Mouse (Mus musculus) lung, postnatal 0 days (tissue): ENCODE data around the gene Zranb1. TPM values are rescaled to one million over a fixed set of nuclear protein-coding genes. Genes with fewer than 3 reads are reported as not detected.

ENCODE experiments used
- ATAC-seq: fragments of 200-750 bp; cut with Nextera tagmentation; 2 replicates; pipeline ENCODE4 v1.8.0; 2017; ENCODE audit warnings: moderate library complexity
- DNase-seq: peaks from one replicate; pipeline ENCODE4 v3.0.0-alpha.2; 2016; ENCODE audit warnings: low spot score
- H3K27ac ChIP-seq: fragments of 300-500 bp; sonication (generic); 2 replicates; pipeline ENCODE4 v1.5.1; 2014; ENCODE audit warnings: antibody characterized with exemption, mild to moderate bottlenecking, low read length, mixed read lengths
- H3K27me3 ChIP-seq: fragments of 300-500 bp; sonication (generic); replicated peaks from 2 replicates; pipeline ENCODE4 v1.6.1; 2014; ENCODE audit warnings: low read length, mixed read lengths; ENCODE audit not compliant: insufficient read depth
- H3K36me3 ChIP-seq: fragments of 300-500 bp; sonication (generic); 2 replicates; pipeline ENCODE4 v1.6.1; 2014; ENCODE audit warnings: low read length, mixed read lengths; ENCODE audit not compliant: insufficient read depth
- H3K4me1 ChIP-seq: fragments of 300-500 bp; sonication (generic); 2 replicates; pipeline ENCODE4 v1.6.1; 2014; ENCODE audit warnings: antibody characterized with exemption, low read depth, low read length, mixed read lengths; ENCODE audit not compliant: insufficient read depth
- H3K4me2 ChIP-seq: fragments of 300-500 bp; sonication (generic); replicated peaks from 2 replicates; pipeline ENCODE4 v1.6.1; 2014; ENCODE audit warnings: low read depth, mild to moderate bottlenecking, low read length, moderate library complexity, mixed read lengths
- H3K4me3 ChIP-seq: fragments of 300-500 bp; sonication (generic); 2 replicates; pipeline ENCODE4 v1.5.1; 2014; ENCODE audit warnings: low read depth, low read length
- H3K9ac ChIP-seq: fragments of 300-500 bp; sonication (generic); replicated peaks from 2 replicates; pipeline ENCODE4 v1.6.1; 2014; ENCODE audit warnings: low read depth, mild to moderate bottlenecking
- H3K9me3 ChIP-seq: fragments of 300-500 bp; sonication (generic); 2 replicates; pipeline ENCODE4 v1.6.1; 2016; ENCODE audit warnings: low read length, mixed read lengths
- CTCF ChIP-seq: IDR thresholded peaks from 2 replicates; pipeline ENCODE4 v1.5.1; 2016; ENCODE audit warnings: antibody characterized with exemption, mild to moderate bottlenecking
- EP300 ChIP-seq: IDR thresholded peaks from 2 replicates; pipeline ENCODE4 v1.6.1; 2016; ENCODE audit warnings: antibody characterized with exemption, mild to moderate bottlenecking, control low read depth
- WGBS: fragments of 180-500 bp; shearing (Covaris S2); extraction: QIAGEN DNeasy Blood & Tissue Kit; methylation state at CpG from one replicate; pipeline ENCODE4 v1.1.7; 2014; 5-methylcytosine and 5-hydroxymethylcytosine counted together
- polyA plus RNA-seq: library from polyadenylated mRNA; unstranded; fragments of >200 nt; fragmentation: Nextera tagmentation; extraction: Ambion mirVana; gene quantifications from 2 replicates; pipeline ENCODE4 v1.2.1, GENCODE M21; 2015

Gene Zranb1
- polyA plus RNA-seq, 1 experiment from 2014 or later: 13.5 TPM

- peaks cover 4% of the 10 kb centered on the region; the same call in 1 of the 2 replicates for H3K4me1 ChIP-seq
These were observed 3.8 kb downstream of the Zranb1 start for GRCm38 (mm10) chr7:132934743-132935142.

DNA sequence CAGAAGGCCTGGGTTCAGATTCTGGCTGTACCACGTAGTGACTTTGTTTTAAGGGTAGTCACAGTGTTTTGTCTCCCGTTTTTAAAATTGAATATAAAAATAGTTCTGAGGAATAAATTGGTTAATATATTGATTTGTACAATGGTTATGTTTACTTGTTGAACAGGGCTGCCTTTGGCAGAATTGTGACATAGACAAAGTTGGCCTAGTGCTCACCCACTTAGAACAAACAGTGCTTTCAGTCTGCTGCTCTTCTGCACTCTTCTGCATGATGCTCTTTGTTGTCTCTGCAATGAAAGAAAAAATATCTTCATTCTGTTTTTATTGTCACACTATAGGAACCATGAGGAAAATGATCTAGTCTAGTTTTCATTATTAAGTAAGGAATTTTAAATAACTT lies 8.2 kb downstream of the Zranb1 start:
- H3K9me3 ChIP-seq: no peaks in the 10 kb centered on the region
- no peaks in the 10 kb centered on the region for H3K27me3 ChIP-seq
- H3K36me3 ChIP-seq: no peaks in the 10 kb centered on the region
- TF ChIP-seq EP300 (no peak), CTCF (no peak)
- WGBS: 83% methylated on average over 2 of the region's 2 CpGs
- H3K4me3 ChIP-seq: no peak overlapping the region
- no peak for DNase-seq
- no peak overlapping the region for H3K4me2 ChIP-seq
- H3K9ac ChIP-seq: no peak overlapping the region
- no peak for ATAC-seq
- no peak overlapping the region for H3K27ac ChIP-seq
- no peaks in the 10 kb centered on the region; the same call in 1 of the 2 replicates for H3K4me1 ChIP-seq

More at GRCm38 (mm10) chr7:132934743-132935142, 3.8 kb downstream of the Zranb1 start:
- Histone ChIP-seq H3K27ac (no peak overlapping the region), H3K9me3 (no peaks in the 10 kb centered on the region), H3K4me3 (no peak overlapping the region), H3K27me3 (no peaks in the 10 kb centered on the region), H3K4me2 (no peak overlapping the region), H3K9ac (no peak overlapping the region), H3K36me3 (no peaks in the 10 kb centered on the region)
- ATAC-seq (no peak), DNase-seq (peak; percentile 21)
- TF ChIP-seq EP300 (no peak), CTCF (peak; percentile 52)

- Histone ChIP-seq H3K27ac (no peak overlapping the region), H3K27me3 (no peaks in the 10 kb centered on the region), H3K4me3 (no peak overlapping the region), H3K9me3 (no peaks in the 10 kb centered on the region), H3K9ac (no peak overlapping the region), H3K4me1 (no peaks in the 10 kb centered on the region; the same call in 1 of the 2 replicates), H3K4me2 (no peak overlapping the region), H3K36me3 (no peaks in the 10 kb centered on the region)
- no peak for TF ChIP-seq CTCF
- no peak for TF ChIP-seq EP300
- ATAC-seq (no peak), DNase-seq (no peak)
- 83% methylated on average over 2 of the region's 2 CpGs for WGBS
These were observed 9.6 kb downstream of the Zranb1 start for GRCm38 (mm10) chr7:132940569-132940968.

- Histone ChIP-seq H3K4me2 (no peak overlapping the region), H3K9me3 (no peaks in the 10 kb centered on the region), H3K27me3 (no peaks in the 10 kb centered on the region), H3K27ac (no peak overlapping the region), H3K4me3 (no peak overlapping the region), H3K9ac (no peak overlapping the region), H3K4me1 (peaks cover 12% of the 10 kb centered on the region), H3K36me3 (no peaks in the 10 kb centered on the region)
- 78% methylated on average over 4 of the region's 4 CpGs for WGBS
- ATAC-seq (no peak), DNase-seq (no peak)
- TF ChIP-seq EP300 (no peak), CTCF (no peak)
These were observed 19.0 kb downstream of the Zranb1 start for GRCm38 (mm10) chr7:132949968-132950367.

- Histone ChIP-seq H3K36me3 (no peaks in the 10 kb centered on the region), H3K27ac (no peak overlapping the region), H3K4me3 (no peak overlapping the region), H3K9me3 (no peaks in the 10 kb centered on the region), H3K4me1 (peaks cover 12% of the 10 kb centered on the region), H3K4me2 (no peak overlapping the region), H3K27me3 (no peaks in the 10 kb centered on the region), H3K9ac (no peak overlapping the region)
- WGBS: 44% methylated on average over 3 of the region's 3 CpGs
- DNase-seq (peak; percentile 82), ATAC-seq (peak; percentile 47; the same call in 1 of the 2 replicates)
- TF ChIP-seq CTCF (no peak), EP300 (peak; percentile 46; the same call in 1 of the 2 replicates)
These were observed 19.7 kb downstream of the Zranb1 start for GRCm38 (mm10) chr7:132950613-132951012.

DNA sequence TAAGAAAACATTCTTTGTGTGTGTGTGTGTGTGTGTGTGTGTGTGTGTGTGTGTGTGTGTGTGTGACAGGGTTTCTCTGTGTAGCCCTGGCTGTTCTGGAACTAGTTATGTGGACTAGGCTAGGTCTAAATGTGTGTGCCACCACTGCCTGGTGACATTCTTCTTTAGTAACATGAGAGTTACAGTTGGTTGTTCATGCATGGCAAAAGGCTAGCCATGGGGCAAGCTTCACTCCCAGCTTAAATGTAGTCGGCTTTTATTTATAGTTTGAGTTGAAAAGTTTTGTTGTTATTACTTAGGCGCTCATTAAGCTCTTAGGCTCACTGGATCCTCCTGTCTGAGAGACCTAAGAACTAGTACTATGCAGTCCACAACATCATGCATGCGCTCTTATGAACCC lies 33.5 kb downstream of the Zranb1 start:
- WGBS: 83% methylated on average over 3 of the region's 3 CpGs

DNA sequence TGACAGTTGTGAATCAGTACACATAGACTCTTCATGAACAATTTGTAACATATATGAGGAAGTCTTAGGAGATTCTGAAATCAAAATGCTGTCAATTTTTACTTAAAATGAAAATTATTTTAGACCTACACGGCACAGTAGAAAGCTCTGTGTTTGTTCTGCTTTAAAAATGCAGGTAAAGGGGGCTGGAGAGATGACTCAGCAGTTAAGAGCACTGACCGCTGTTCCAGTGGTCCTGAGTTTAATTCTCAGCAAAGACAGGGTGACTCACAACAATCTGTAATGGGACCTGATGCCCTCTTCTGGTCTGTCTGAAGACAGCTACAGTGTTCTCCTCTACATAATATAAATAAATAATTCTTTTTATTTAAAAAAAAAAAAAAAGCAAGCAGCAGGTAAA lies 34.8 kb downstream of the Zranb1 start:
- no peak overlapping the region for H3K4me2 ChIP-seq
- H3K27me3 ChIP-seq: no peaks in the 10 kb centered on the region
- DNase-seq (peak; percentile 21), ATAC-seq (no peak)
- no peak overlapping the region for H3K4me3 ChIP-seq
- H3K4me1 ChIP-seq: no peaks in the 10 kb centered on the region
- H3K9me3 ChIP-seq: no peaks in the 10 kb centered on the region
- no peak overlapping the region for H3K27ac ChIP-seq
- 0 out of 2 replicates have a peak, but pooled peaks cover 3% of the 10 kb centered on the region for H3K36me3 ChIP-seq
- peak; percentile 25 for TF ChIP-seq CTCF
- no peak for TF ChIP-seq EP300
- whole genome bisulfite sequencing: 68% methylated on average over 2 of the region's 2 CpGs
- no peak overlapping the region for H3K9ac ChIP-seq

More for the DNA sequence above, 33.5 kb downstream of the Zranb1 start:
- no peak for ATAC-seq
- no peak for DNase-seq
- H3K4me3 ChIP-seq: no peak overlapping the region
- no peaks in the 10 kb centered on the region for H3K9me3 ChIP-seq
- no peaks in the 10 kb centered on the region for H3K4me1 ChIP-seq
- no peak overlapping the region for H3K9ac ChIP-seq
- H3K27me3 ChIP-seq: no peaks in the 10 kb centered on the region
- no peak overlapping the region for H3K4me2 ChIP-seq
- 0 out of 2 replicates have a peak, but pooled peaks cover 3% of the 10 kb centered on the region for H3K36me3 ChIP-seq
- H3K27ac ChIP-seq: no peak overlapping the region
- TF ChIP-seq CTCF (no peak), EP300 (no peak)
